Comparison of ENCODE assay signal across 25 mouse cellular contexts in the genomic region with DNA sequence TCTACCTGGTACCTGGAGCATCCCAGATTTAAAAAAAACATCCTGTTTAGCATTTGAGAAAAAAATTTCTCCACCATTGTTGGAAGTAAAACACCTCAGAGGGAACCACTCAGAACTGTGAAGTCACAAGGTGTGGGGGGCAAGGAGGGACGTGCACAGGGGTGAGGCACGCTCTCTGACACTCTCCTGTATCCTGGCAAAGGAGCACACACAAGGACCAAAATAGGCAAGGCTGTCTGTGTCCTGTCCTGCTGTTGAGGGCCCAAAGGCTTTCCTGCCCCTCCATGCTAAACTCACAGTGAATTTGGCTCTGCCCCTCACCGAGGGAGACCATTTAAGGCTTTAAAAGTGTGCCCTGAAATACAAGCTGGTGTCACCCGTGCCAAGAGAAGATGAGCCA. TPM values are rescaled to one million over a fixed set of nuclear protein-coding genes. Genes with fewer than 3 reads are reported as not detected.
"Had no signal": no experiment of that assay in that cellular context is flagged by ENCODE, and none has a peak within 500 bp of the region (broad histone marks: within the 10 kb centered on the region; RNA-seq: fewer than 3 reads in every experiment).

No protein-coding gene starts in this region.

- H3K27ac ChIP-seq: limb, embryonic 13.5 days; liver, embryonic 12.5 days; liver, embryonic 15.5 days; macrophage; midbrain, embryonic 12.5 days; midbrain, embryonic 15.5 days; neural tube, embryonic 12.5 days; neural tube, embryonic 15.5 days; stomach, postnatal 0 days had no signal

- H3K9me3 ChIP-seq: liver, embryonic 12.5 days; liver, embryonic 15.5 days; midbrain, embryonic 12.5 days; midbrain, embryonic 15.5 days; neural tube, embryonic 15.5 days had no signal

- H3K36me3 ChIP-seq: limb, embryonic 13.5 days; liver, embryonic 12.5 days; liver, embryonic 15.5 days; midbrain, embryonic 12.5 days; midbrain, embryonic 15.5 days; neural tube, embryonic 12.5 days; neural tube, embryonic 15.5 days had no signal

- DNase-seq: kidney, postnatal 14 days; kidney, postnatal 4 days; left cerebral cortex, postnatal 4 days; liver; lung, adult 18-20 months; right cerebral cortex, adult 18-20 months; right cerebral cortex, postnatal 14 days; right cerebral cortex, postnatal 4 days; thymus, adult 2 months; thymus, postnatal 14 days; thymus, postnatal 4 days had no signal

- H3K9ac ChIP-seq: limb, embryonic 13.5 days; liver, embryonic 12.5 days; liver, embryonic 15.5 days; midbrain, embryonic 12.5 days; midbrain, embryonic 15.5 days; neural tube, embryonic 12.5 days; neural tube, embryonic 15.5 days had no signal

- ATAC-seq: liver, embryonic 12.5 days; midbrain, embryonic 15.5 days had no signal

- H3K4me2 ChIP-seq: limb, embryonic 13.5 days; liver, embryonic 12.5 days; liver, embryonic 15.5 days; midbrain, embryonic 12.5 days; midbrain, embryonic 15.5 days; neural tube, embryonic 12.5 days; neural tube, embryonic 15.5 days had no signal

- H3K4me1 ChIP-seq: liver, embryonic 12.5 days; liver, embryonic 15.5 days; midbrain, embryonic 12.5 days; midbrain, embryonic 15.5 days; neural tube, embryonic 12.5 days; neural tube, embryonic 15.5 days had no signal

- H3K4me3 ChIP-seq: limb, embryonic 13.5 days; liver, embryonic 12.5 days; liver, embryonic 15.5 days; midbrain, embryonic 12.5 days; midbrain, embryonic 15.5 days; neural tube, embryonic 12.5 days; neural tube, embryonic 15.5 days had no signal

RNA-seq across cellular contexts. Expression of a gene that starts 38.5 kb away (rescaled TPM):
- total RNA-seq: layer of hippocampus, adult 18-20 months; layer of hippocampus, postnatal 14 days; left cerebral cortex, adult 8-10 months; left cerebral cortex, postnatal 14 days; left cerebral cortex, postnatal 4 days; megakaryocyte, adult 5-6 weeks had no signal
- polyA plus RNA-seq: macrophage; neural tube, embryonic 12.5 days had no signal
